Mouse (Mus musculus) intestine, postnatal 0 days (tissue): ENCODE measurements around the gene Pard3. TPM values are rescaled to one million over a fixed set of nuclear protein-coding genes. Genes with fewer than 3 reads are reported as not detected.
A peak's percentile ranks its signal among the peaks of the same experiment; 100 is the strongest.

ENCODE experiments used
- ATAC-seq: fragments of 200-750 bp; cut with Nextera tagmentation; 2 replicates; pipeline ENCODE4 v1.8.0; 2017; ENCODE audit warnings: mild to moderate bottlenecking, moderate TSS enrichment, moderate library complexity
- H3K27ac ChIP-seq: fragments of 300-500 bp; sonication (generic); 2 replicates; pipeline ENCODE4 v1.5.1; 2014; ENCODE audit warnings: mild to moderate bottlenecking, low read depth, low read length, moderate library complexity
- H3K27me3 ChIP-seq: fragments of 300-500 bp; sonication (generic); replicated peaks from 2 replicates; pipeline ENCODE4 v1.6.1; 2014; ENCODE audit warnings: low read length, mixed read lengths; ENCODE audit not compliant: control insufficient read depth, insufficient read depth
- H3K36me3 ChIP-seq: fragments of 300-500 bp; sonication (generic); 2 replicates; pipeline ENCODE4 v1.6.1; 2014; ENCODE audit warnings: mild to moderate bottlenecking, moderate library complexity; ENCODE audit not compliant: control insufficient read depth, insufficient read depth
- H3K4me1 ChIP-seq: fragments of 300-500 bp; sonication (generic); replicated peaks from 2 replicates; pipeline ENCODE4 v1.6.1; 2014; ENCODE audit warnings: antibody characterized with exemption, low read length, mixed read lengths; ENCODE audit not compliant: control insufficient read depth, insufficient read depth
- H3K4me2 ChIP-seq: fragments of 300-500 bp; sonication (generic); replicated peaks from 2 replicates; pipeline ENCODE4 v1.6.1; 2014; ENCODE audit warnings: low read depth, mild to moderate bottlenecking, moderate library complexity
- H3K4me3 ChIP-seq: fragments of 300-500 bp; sonication (generic); 2 replicates; pipeline ENCODE4 v1.5.1; 2014; ENCODE audit warnings: low read depth, low read length
- H3K9ac ChIP-seq: fragments of 300-500 bp; sonication (generic); 2 replicates; pipeline ENCODE4 v1.6.1; 2014; ENCODE audit warnings: mild to moderate bottlenecking, low read depth, low read length
- H3K9me3 ChIP-seq: fragments of 300-500 bp; sonication (generic); 2 replicates; pipeline ENCODE4 v1.6.1; 2016; ENCODE audit warnings: mixed run types; ENCODE audit not compliant: control insufficient read depth
- CTCF ChIP-seq: sonication (generic); IDR thresholded peaks from 2 replicates; pipeline ENCODE4 v1.5.1; 2016; ENCODE audit warnings: low read depth, mild to moderate bottlenecking, control low read depth, antibody characterized with exemption, moderate library complexity
- WGBS: fragments of 180-500 bp; shearing (Covaris S2); extraction: QIAGEN DNeasy Blood & Tissue Kit; methylation state at CpG from one replicate; pipeline ENCODE4 v1.1.7; 2014; 5-methylcytosine and 5-hydroxymethylcytosine counted together
- polyA plus RNA-seq: library from polyadenylated mRNA; unstranded; fragments of >200 nt; fragmentation: Nextera tagmentation; extraction: Ambion mirVana; gene quantifications from 2 replicates; pipeline ENCODE4 v1.2.1, GENCODE M21; 2015

Pard3 gene
- polyA plus RNA-seq, 1 experiment from 2014 or later, result 12.5 TPM

GRCm38 (mm10) chr8:127099439-127100090 is 35.9 kb downstream of the Pard3 start:
- Histone ChIP-seq H3K27ac (no peak overlapping the region), H3K9ac (no peak overlapping the region), H3K27me3 (no peaks in the 10 kb centered on the region), H3K36me3 (no peaks in the 10 kb centered on the region), H3K9me3 (no peaks in the 10 kb centered on the region), H3K4me1 (no peaks in the 10 kb centered on the region), H3K4me2 (no peak overlapping the region), H3K4me3 (no peak overlapping the region)
- 15% methylated on average over 1 of the region's 1 CpGs for WGBS
- TF ChIP-seq CTCF, result no peak
- ATAC-seq, result no peak

DNA sequence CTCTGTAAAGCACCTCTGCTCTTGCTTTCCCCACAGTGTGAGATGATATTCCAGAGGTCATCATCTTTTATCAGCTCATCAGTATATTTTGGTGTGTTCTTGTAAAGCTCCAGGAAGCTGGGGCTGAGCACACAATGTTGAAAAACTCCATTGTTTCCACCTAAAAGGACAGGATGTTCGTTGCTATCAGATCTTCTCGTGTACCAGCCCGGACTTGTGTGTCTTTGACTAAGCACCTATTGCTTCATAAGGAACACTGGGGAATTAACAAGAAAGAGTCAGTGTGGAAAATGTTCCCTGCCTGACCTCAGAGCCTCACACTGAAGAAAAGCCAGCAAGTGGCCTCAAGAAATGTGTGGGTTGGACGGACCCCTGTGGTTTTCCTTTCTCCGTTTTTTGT is 39.6 kb downstream of the Pard3 start:
- TF ChIP-seq CTCF, result no peak
- H3K9me3 ChIP-seq, result no peaks in the 10 kb centered on the region
- H3K4me1 ChIP-seq, result no peaks in the 10 kb centered on the region
- H3K27me3 ChIP-seq, result no peaks in the 10 kb centered on the region
- ATAC-seq, result no peak
- H3K27ac ChIP-seq, result no peak overlapping the region
- H3K36me3 ChIP-seq, result no peaks in the 10 kb centered on the region
- no peak overlapping the region for H3K9ac ChIP-seq
- WGBS, result 58% methylated on average over 5 of the region's 5 CpGs
- no peak overlapping the region for H3K4me2 ChIP-seq
- H3K4me3 ChIP-seq, result no peak overlapping the region

DNA sequence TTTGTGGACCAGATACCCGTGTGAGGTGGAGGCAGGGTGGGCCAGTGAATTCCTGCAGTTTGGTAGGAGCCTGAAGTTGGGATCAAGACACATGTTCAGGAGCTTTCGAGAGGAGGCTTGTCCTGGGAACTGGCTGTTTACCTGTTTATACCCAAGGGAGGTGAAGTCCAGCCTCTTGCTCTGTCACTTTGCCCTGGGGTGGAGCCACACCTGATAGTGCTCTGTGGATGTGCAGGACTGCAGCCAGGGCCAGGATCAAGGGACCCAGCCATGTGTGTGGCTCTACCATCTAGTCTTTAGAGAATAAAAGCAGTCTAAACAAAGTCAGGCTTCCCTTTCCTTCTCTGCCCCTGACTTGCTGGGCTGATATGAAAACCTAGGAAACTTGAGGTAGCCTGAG is 40.9 kb downstream of the Pard3 start:
- no peak overlapping the region for H3K4me3 ChIP-seq
- H3K36me3 ChIP-seq, result no peaks in the 10 kb centered on the region
- WGBS, result 40% methylated on average over 2 of the region's 2 CpGs
- H3K4me2 ChIP-seq, result no peak overlapping the region
- H3K27me3 ChIP-seq, result no peaks in the 10 kb centered on the region
- H3K9ac ChIP-seq, result no peak overlapping the region
- H3K4me1 ChIP-seq, result no peaks in the 10 kb centered on the region
- no peaks in the 10 kb centered on the region for H3K9me3 ChIP-seq
- TF ChIP-seq CTCF, result no peak
- no peak overlapping the region for H3K27ac ChIP-seq
- no peak for ATAC-seq

DNA sequence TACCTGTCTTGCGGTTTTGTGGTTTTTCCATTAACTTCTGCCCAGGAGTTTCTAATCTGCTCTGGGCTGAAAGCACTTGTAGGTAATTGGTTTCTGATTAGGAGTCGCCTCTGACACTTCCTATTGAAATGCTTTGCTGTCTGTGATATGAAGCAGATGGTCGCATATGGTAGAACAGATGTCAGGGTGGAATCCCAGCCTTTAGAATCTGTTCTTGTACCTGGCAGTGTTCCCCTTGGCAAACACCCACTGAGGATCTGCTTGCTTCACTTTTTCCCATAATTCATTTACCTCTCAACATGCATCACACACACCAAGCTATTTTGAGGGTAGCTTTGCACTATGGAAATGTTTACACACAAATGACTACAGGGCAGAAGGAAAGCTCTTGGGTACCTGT is 44.2 kb downstream of the Pard3 start:
- no peak overlapping the region for H3K4me3 ChIP-seq
- no peak overlapping the region for H3K4me2 ChIP-seq
- H3K27me3 ChIP-seq, result no peaks in the 10 kb centered on the region
- H3K36me3 ChIP-seq, result no peaks in the 10 kb centered on the region
- ATAC-seq, result no peak
- H3K4me1 ChIP-seq, result 0 out of 2 replicates have a peak, but pooled peaks cover 1% of the 10 kb centered on the region
- no peak overlapping the region for H3K9ac ChIP-seq
- no peak overlapping the region for H3K27ac ChIP-seq
- TF ChIP-seq CTCF, result no peak
- WGBS, result 32% methylated on average over 3 of the region's 3 CpGs
- no peaks in the 10 kb centered on the region for H3K9me3 ChIP-seq

DNA sequence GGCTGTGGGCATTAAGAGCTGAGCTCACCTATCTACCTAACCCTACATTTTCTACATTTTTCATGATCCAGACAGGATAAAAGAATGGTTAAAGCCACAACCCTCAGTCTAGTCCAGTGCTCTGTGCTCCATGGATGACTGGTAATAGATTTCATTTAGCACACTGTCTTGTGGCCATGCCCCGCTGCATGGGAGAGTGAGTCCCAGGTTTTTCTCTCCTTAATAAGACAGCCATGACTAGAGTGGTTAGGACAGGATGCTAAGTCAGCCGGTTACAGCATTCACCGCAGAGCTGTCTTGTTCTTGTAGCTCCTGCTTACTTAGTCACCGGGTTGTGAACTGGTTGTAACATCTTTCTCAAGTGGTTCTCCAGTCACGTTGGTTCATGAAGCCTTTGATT is 49.5 kb downstream of the Pard3 start:
- Histone ChIP-seq H3K36me3 (no peaks in the 10 kb centered on the region), H3K4me3 (no peak overlapping the region), H3K4me2 (no peak overlapping the region), H3K27me3 (no peaks in the 10 kb centered on the region), H3K9ac (no peak overlapping the region), H3K4me1 (0 out of 2 replicates have a peak, but pooled peaks cover 5% of the 10 kb centered on the region), H3K9me3 (no peaks in the 10 kb centered on the region), H3K27ac (0 out of 2 replicates have a peak overlapping the region, but pooled peaks have one; percentile 21)
- no peak for TF ChIP-seq CTCF
- 61% methylated on average over 5 of the region's 5 CpGs for WGBS
- peak; percentile 36; the same call in 1 of the 2 replicates for ATAC-seq

GRCm38 (mm10) chr8:127115837-127116236 is 52.1 kb downstream of the Pard3 start:
- no peak overlapping the region for H3K27ac ChIP-seq
- TF ChIP-seq CTCF, result no peak
- 76% methylated on average over 3 of the region's 3 CpGs for WGBS
- H3K9me3 ChIP-seq, result no peaks in the 10 kb centered on the region
- no peak overlapping the region for H3K4me3 ChIP-seq
- H3K4me1 ChIP-seq, result 0 out of 2 replicates have a peak, but pooled peaks cover 5% of the 10 kb centered on the region
- no peak overlapping the region for H3K9ac ChIP-seq
- ATAC-seq, result no peak
- no peaks in the 10 kb centered on the region for H3K36me3 ChIP-seq
- H3K27me3 ChIP-seq, result no peaks in the 10 kb centered on the region
- no peak overlapping the region for H3K4me2 ChIP-seq
